Mouse (Mus musculus): ENCODE measurements around the gene Gdf9. TPM values are rescaled to one million over a fixed set of nuclear protein-coding genes. Genes with fewer than 3 reads are reported as not detected.
"Not testable (repeated sequence)": the region's sequence is repeated elsewhere in the genome, so short reads cannot be mapped to it uniquely, and the experiment has no call there.

Gdf9 gene
- polyA plus RNA-seq (2015; fragmentation: Nextera tagmentation; extraction: Ambion mirVana) = 2.3 and 3.1 TPM in 2 replicates

DNA sequence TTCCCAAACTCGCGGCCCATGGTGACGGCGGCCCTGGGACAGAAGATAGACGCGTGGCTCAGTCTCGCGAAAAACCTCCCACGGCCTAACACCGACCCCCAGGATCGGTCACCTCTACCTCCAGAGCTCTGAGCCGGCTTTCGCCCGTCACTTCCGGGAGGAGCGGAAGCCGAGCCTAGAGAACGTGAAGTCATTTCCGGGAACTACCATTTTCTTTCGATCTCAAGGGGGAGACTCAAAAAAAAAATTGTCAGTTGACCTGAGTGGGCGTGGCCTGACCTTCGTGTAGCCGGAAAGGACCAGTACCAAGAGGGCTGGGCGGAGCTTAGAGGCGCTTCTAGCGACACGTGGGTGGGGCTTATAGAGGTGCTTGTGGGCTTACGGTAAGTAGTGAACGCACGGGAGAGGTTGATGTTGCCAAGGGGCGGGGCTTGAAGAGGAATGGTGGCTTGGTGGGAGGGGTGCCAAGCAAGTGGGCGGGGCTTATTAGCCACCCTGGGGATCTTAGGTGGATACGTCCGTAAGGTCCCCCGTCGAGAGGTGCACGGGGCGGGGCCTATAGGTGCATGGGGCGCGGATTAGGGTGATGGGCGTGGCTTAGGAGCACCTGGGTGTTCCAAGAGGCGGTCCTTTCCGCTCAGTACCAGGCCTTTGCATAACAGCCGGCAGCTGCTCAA is at the start of gene Gdf9, which contains the start of gene Uqcrq:
Gene Gdf9 (plus strand): TSS at position 354 of the 677 bp plus-strand sequence.
Gene Uqcrq (minus strand): TSS at position 162 of the 677 bp plus-strand sequence.
- Histone ChIP-seq H3K36me3 (peaks cover 9% of the 10 kb centered on the region), H3K4me1 (peaks cover 11% of the 10 kb centered on the region), H3K9ac (peak within 1 kb of the TSS; percentile 92), H3K4me2 (peak within 1 kb of the TSS; percentile 66), H3K9me3 (no peaks in the 10 kb centered on the region), H3K27me3 (no peaks in the 10 kb centered on the region), H3K27ac (peak within 1 kb of the TSS; percentile 73), H3K4me3 (peak within 1 kb of the TSS; percentile 85)
- ATAC-seq (ENCODE audit: insufficient number of reproducible peaks, insufficient read depth, low FRiP score, low TSS enrichment, low read depth) = peak; percentile 90
- under 1% methylated on average over 44 of the region's 44 CpGs for WGBS

DNA sequence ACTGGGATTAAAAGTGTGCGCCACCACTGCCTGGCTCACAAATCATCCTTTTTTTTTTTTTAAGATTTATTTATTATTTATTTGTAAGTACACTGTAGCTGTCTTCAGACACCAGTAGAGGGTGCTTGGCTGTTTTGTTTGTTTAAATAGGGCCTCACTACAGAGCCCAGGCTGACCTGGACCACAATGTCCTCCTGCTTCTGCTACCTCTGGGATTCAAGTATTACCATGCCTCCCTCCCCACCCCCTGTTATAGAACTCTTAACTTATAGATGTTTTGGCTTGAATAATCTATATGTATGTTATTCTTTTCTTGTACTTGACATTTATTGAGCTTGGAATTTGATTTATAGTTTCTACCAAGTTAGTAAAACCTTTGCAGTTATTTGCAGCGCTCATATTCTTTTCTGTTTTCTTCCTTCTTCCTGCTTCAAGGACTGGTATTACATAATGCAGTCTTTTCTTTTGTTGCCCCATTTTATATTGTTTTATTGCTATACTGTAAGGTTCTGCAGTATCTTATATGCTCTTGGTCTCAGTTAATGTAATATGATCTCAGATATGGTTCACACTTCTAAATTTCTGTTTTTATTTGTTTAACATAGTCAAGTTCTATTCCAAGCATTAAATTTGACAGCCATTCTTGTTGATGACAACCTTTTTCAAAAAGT is 46.9 kb upstream of the Gdf9 start:
- no peak for ATAC-seq (ENCODE audit: insufficient number of reproducible peaks, insufficient read depth, low FRiP score, low TSS enrichment, low read depth)
- WGBS = 96% methylated on average over 2 of the region's 2 CpGs
- Histone ChIP-seq H3K27me3 (no peaks in the 10 kb centered on the region), H3K9me3 (no peaks in the 10 kb centered on the region), H3K27ac (no peak overlapping the region), H3K36me3 (peaks cover 44% of the 10 kb centered on the region), H3K4me2 (no peak overlapping the region), H3K4me1 (no peaks in the 10 kb centered on the region), H3K4me3 (no peak overlapping the region), H3K9ac (no peak overlapping the region)

DNA sequence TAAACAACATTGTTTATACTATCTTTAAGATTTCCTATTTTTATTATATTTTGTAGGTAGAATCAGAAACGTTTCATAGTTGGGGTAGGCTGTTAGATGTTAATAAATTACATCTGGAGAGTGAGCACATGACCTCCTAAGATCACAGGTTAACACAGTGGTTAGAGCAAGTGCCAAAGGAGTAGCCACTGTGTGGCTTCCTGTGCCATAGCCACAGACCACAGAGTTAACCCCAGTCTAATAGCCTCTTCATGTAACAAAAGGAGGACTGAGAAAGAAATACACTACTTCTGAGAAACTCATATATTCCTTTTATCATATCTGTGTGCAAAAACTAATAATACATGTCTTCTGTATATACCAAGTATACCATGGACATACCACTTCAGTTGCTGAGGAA is 37.0 kb upstream of the Gdf9 start:
- no peak overlapping the region for H3K4me3 ChIP-seq
- no peak overlapping the region for H3K9ac ChIP-seq
- no peaks in the 10 kb centered on the region for H3K4me1 ChIP-seq
- peaks cover 66% of the 10 kb centered on the region for H3K36me3 ChIP-seq
- no peaks in the 10 kb centered on the region for H3K27me3 ChIP-seq
- H3K4me2 ChIP-seq = no peak overlapping the region
- no peaks in the 10 kb centered on the region for H3K9me3 ChIP-seq
- no peak for ATAC-seq (ENCODE audit: insufficient number of reproducible peaks, insufficient read depth, low FRiP score, low TSS enrichment, low read depth)
- 76% methylated on average over 1 of the region's 1 CpGs for WGBS
- H3K27ac ChIP-seq = no peak overlapping the region

DNA sequence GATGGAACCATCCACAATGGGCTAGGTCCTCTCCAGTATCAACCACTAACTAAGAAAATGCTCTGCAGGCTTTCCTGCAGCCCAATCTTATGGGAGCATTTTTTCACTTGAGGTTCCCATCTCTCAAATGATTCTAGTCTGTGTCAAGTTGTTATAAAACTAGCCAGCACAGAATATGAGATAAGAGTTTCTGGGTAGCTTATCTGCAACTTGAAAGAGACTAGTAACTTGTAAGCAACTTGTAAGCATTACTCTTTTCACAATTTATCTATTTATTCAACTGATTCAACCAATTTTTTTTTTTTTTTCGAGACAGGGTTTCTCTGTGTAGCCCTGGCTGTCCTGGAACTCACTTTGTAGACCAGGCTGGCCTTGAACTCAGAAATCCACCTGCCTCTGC is 27.2 kb upstream of the Gdf9 start:
- no peak overlapping the region for H3K27ac ChIP-seq

DNA sequence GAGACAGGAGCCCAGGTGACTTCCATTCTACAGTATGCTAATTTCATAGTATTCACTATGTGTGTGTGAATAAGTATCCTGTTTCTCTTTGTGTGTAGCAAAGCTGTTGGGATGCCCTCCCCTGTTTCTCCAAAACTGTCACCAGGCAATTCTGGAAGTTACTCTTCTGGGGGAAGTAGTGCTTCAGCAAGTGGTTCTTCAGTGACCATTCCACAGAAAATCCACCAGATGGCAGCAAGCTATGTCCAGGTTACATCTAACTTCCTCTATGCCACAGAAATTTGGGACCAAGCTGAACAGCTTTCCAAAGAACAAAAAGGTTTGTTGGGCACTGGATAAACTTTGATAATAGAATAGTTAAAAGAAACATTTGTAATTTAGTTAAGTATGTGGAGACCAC is 19.1 kb upstream of the Gdf9 start:
- no peak for ATAC-seq (ENCODE audit: insufficient number of reproducible peaks, insufficient read depth, low FRiP score, low TSS enrichment, low read depth)
- no peak overlapping the region for H3K9ac ChIP-seq
- no peak overlapping the region for H3K4me2 ChIP-seq
- peaks cover 86% of the 10 kb centered on the region for H3K36me3 ChIP-seq
- H3K4me3 ChIP-seq = no peak overlapping the region
- no peaks in the 10 kb centered on the region for H3K9me3 ChIP-seq
- no peaks in the 10 kb centered on the region for H3K4me1 ChIP-seq
- no peaks in the 10 kb centered on the region for H3K27me3 ChIP-seq
- H3K27ac ChIP-seq = no peak overlapping the region

More for the DNA sequence above, 27.2 kb upstream of the Gdf9 start:
- no peak overlapping the region for H3K4me2 ChIP-seq
- H3K27me3 ChIP-seq = no peaks in the 10 kb centered on the region
- no peak for ATAC-seq (ENCODE audit: insufficient number of reproducible peaks, insufficient read depth, low FRiP score, low TSS enrichment, low read depth)
- H3K36me3 ChIP-seq = peaks cover 87% of the 10 kb centered on the region
- no peak overlapping the region for H3K4me3 ChIP-seq
- WGBS = 84% methylated on average over 1 of the region's 1 CpGs
- H3K9ac ChIP-seq = no peak overlapping the region
- H3K9me3 ChIP-seq = no peaks in the 10 kb centered on the region
- no peaks in the 10 kb centered on the region for H3K4me1 ChIP-seq

DNA sequence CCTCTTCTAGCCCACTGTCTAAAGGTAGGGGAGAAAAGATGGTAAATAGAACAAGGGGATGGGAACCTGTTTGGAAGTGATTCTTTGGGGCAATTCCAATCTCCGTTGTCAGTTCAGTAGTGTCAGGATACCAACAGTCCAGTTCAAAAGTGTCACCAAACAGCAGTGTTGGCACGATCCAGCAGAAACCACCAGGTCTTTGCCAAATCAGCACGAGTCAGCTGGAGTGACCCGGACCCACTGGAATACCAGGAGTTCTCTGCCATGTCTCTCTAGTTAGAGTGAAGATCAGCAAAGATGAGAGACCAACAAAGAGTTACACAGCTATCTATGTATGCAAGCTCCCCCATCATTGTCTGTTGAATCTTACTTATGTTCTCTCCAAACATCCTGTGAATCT is 17.0 kb upstream of the Gdf9 start:
- Histone ChIP-seq H3K27me3 (no peaks in the 10 kb centered on the region), H3K4me1 (no peaks in the 10 kb centered on the region), H3K9ac (no peak overlapping the region), H3K4me2 (no peak overlapping the region), H3K27ac (no peak overlapping the region), H3K9me3 (no peaks in the 10 kb centered on the region), H3K4me3 (no peak overlapping the region), H3K36me3 (peaks cover 89% of the 10 kb centered on the region)
- WGBS = 92% methylated on average over 4 of the region's 4 CpGs
- no peak for ATAC-seq (ENCODE audit: insufficient number of reproducible peaks, insufficient read depth, low FRiP score, low TSS enrichment, low read depth)

DNA sequence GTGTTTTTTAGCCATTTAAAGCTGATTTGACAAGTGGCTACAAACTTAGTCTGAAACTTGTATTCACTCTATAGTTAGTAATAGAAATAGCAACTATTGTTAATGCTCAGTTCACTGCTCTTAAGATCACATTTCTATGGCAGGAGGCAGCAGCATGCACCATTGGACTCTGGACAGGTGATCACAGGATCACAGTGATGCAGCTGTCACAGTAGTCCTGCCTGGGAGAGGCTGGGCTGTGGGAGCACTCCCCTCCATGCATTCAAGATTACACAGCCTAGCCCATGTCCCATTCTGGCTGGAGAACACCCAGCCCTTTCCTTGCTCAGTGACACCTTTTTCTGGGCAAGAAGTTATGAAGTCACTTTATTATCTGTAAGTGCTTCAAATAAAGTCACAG is 12.8 kb upstream of the Gdf9 start:
- H3K4me2 ChIP-seq = no peak overlapping the region
- H3K4me3 ChIP-seq = no peak overlapping the region
- no peak for ATAC-seq (ENCODE audit: insufficient number of reproducible peaks, insufficient read depth, low FRiP score, low TSS enrichment, low read depth)
- no peaks in the 10 kb centered on the region for H3K27me3 ChIP-seq
- no peak overlapping the region for H3K27ac ChIP-seq
- H3K9me3 ChIP-seq = no peaks in the 10 kb centered on the region
- H3K9ac ChIP-seq = no peak overlapping the region
- peaks cover 77% of the 10 kb centered on the region for H3K36me3 ChIP-seq
- no peaks in the 10 kb centered on the region for H3K4me1 ChIP-seq

DNA sequence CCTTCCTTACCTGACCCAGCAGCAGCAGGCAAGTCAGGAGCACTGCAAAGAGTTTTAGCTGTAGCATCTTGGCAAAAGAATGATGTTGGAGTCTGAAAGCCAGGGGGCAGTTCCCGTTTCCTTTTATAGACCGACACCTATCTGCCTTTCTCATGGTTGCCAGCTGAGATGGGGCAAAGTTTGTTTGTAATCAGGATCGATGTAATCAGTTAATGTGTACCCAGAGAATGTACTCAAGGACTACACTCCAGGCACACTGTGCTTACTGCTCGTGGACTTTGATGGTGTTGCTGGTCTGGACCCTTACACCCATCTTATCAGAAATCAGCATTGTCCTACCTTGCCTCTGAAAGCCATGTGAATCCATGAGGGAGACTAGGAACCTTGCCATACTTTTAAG is 7.8 kb upstream of the Gdf9 start, which contains the start of gene Leap2:
Gene Leap2 (minus strand): TSS at position 135 of the 400 bp plus-strand sequence.
- no peak for ATAC-seq (ENCODE audit: insufficient number of reproducible peaks, insufficient read depth, low FRiP score, low TSS enrichment, low read depth)
- Histone ChIP-seq H3K9ac (no peak within 1 kb of the TSS), H3K27ac (no peak within 1 kb of the TSS), H3K4me3 (no peak within 1 kb of the TSS), H3K4me1 (no peaks in the 10 kb centered on the region), H3K27me3 (no peaks in the 10 kb centered on the region), H3K9me3 (no peaks in the 10 kb centered on the region), H3K36me3 (peaks cover 29% of the 10 kb centered on the region), H3K4me2 (no peak within 1 kb of the TSS)
- WGBS = 92% methylated on average over 4 of the region's 4 CpGs

DNA sequence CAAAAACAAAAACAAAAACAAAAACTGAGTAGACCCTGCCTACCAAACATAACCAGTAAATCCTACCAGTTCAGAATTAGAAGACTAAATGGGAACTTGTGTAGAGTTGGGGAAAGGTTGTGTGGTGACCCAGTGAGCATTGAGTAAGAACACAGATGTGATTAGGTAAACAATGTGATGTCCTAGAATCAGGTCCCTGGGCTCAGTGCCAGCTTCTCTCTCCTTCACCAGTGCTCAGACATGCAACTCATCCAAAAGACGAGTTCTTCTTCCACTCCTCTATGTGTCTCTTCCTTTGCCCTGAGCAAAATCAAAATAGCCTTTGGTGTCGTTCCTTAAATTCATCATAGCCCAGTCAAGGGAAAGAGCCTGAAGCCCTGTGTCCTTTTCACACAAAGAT is 6.0 kb upstream of the Gdf9 start:
- H3K9ac ChIP-seq = no peak overlapping the region
- 65% methylated on average over 2 of the region's 2 CpGs for WGBS
- H3K27ac ChIP-seq = no peak overlapping the region
- H3K36me3 ChIP-seq = peaks cover 23% of the 10 kb centered on the region
- no peak overlapping the region for H3K4me2 ChIP-seq
- ATAC-seq (ENCODE audit: insufficient number of reproducible peaks, insufficient read depth, low FRiP score, low TSS enrichment, low read depth) = no peak
- H3K4me1 ChIP-seq = peaks cover 5% of the 10 kb centered on the region
- H3K4me3 ChIP-seq = no peak overlapping the region
- no peaks in the 10 kb centered on the region for H3K9me3 ChIP-seq
- no peaks in the 10 kb centered on the region for H3K27me3 ChIP-seq

DNA sequence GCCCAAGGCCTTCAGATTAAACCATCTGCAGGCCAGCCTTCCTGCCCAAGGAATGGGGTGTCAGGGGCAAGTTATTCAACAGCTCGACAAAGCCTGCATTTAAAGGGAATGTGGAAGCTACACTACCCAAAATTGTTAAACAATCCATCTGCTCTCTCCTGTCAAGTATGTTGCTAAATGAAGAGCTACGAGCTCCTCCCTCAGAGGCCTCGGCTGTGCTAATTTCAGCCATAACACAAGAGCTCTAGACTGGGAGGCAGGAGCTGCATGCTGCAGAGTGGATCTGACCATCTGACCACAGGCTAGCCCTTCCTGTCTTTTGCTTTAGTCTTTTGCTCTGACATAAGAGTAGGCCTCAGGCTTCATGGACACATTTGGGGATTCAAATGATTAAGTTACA is 5.6 kb upstream of the Gdf9 start:
- Histone ChIP-seq H3K4me1 (peaks cover 6% of the 10 kb centered on the region), H3K4me3 (no peak overlapping the region), H3K27me3 (no peaks in the 10 kb centered on the region), H3K4me2 (no peak overlapping the region), H3K27ac (no peak overlapping the region), H3K9ac (no peak overlapping the region), H3K9me3 (no peaks in the 10 kb centered on the region), H3K36me3 (peaks cover 18% of the 10 kb centered on the region)
- ATAC-seq (ENCODE audit: insufficient number of reproducible peaks, insufficient read depth, low FRiP score, low TSS enrichment, low read depth) = no peak
- 67% methylated on average over 3 of the region's 3 CpGs for WGBS

DNA sequence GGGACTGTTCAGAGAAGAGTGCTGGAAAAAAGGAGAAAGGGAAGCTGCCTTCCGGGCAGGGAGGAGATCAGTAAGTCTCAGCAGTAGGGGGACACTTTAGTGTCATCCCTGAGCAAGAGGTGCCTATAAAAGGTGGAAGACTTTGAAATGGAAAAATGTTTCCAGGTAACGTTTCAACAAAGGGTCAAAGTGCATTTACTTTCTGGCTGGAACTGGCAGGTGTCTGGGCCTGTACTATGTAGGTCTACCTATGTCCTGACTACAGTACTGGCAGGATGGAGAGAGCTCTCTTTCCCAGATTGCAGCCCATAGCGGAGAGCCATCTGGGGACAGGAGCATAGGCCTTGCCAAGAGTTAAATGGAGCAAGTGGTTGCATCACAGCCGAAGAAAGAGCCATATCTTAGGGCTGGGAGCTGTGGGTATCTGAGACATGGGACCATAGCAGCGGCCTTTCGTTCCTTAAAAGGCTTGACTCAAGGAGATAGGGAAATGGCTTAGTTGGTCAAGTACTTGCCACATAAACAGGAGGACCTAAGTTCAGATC is 5.0 kb upstream of the Gdf9 start:
- no peak overlapping the region for H3K4me2 ChIP-seq
- 83% methylated on average over 6 of the region's 6 CpGs for WGBS
- no peak overlapping the region for H3K4me3 ChIP-seq
- H3K4me1 ChIP-seq = peaks cover 6% of the 10 kb centered on the region
- H3K27ac ChIP-seq = no peak overlapping the region
- H3K9ac ChIP-seq = no peak overlapping the region
- peaks cover 17% of the 10 kb centered on the region for H3K36me3 ChIP-seq
- H3K9me3 ChIP-seq = no peaks in the 10 kb centered on the region
- no peaks in the 10 kb centered on the region for H3K27me3 ChIP-seq
- no peak for ATAC-seq (ENCODE audit: insufficient number of reproducible peaks, insufficient read depth, low FRiP score, low TSS enrichment, low read depth)

DNA sequence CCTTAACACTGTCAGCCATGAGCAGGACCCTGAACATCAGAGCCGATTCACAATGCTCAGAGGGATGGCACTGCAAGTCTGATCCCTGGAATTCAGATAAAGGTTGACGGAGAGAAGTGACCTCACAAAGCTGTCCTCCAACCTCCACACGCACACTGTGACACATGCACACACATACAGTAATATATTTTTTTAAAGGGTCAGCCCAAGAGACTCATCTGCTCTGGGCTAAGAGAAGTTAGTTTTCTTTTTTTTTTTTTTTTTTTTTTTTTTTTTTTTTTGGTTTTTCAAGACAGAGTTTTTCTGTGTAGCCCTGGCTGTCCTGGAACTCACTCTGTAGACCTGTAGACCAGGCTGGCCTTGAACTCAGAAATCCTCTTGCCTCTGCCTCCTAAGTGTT is 3.9 kb upstream of the Gdf9 start:
- 84% methylated on average over 3 of the region's 3 CpGs for WGBS

More for the DNA sequence above, 3.9 kb upstream of the Gdf9 start:
- not testable (repeated sequence) for H3K9ac ChIP-seq; H3K27ac ChIP-seq; H3K4me3 ChIP-seq; H3K9me3 ChIP-seq; ATAC-seq (ENCODE audit: insufficient number of reproducible peaks, insufficient read depth, low FRiP score, low TSS enrichment, low read depth); H3K27me3 ChIP-seq; H3K36me3 ChIP-seq; H3K4me2 ChIP-seq
- peaks cover 11% of the 10 kb centered on the region for H3K4me1 ChIP-seq

All from embryonic facial prominence, embryonic 13.5 days (tissue).